Mouse (Mus musculus) ES-E14 (cell line): ENCODE results near the gene Dcbld1. TPM values are rescaled to one million over a fixed set of nuclear protein-coding genes. Genes with fewer than 3 reads are reported as not detected.

ENCODE experiments used
- DNase-seq: peaks from one replicate; pipeline ENCODE4 v3.0.0-alpha.2; 2013; ENCODE audit warnings: low read depth, low spot score
- H3K27ac ChIP-seq: 2 replicates; pipeline ENCODE4 v1.5.1; 2012; ENCODE audit warnings: low read depth, mild to moderate bottlenecking, low read length, moderate library complexity, mixed read lengths; ENCODE audit not compliant: poor library complexity, insufficient read depth, severe bottlenecking
- H3K36me3 ChIP-seq: 2 replicates; pipeline ENCODE4 v1.6.1; 2012; ENCODE audit warnings: mild to moderate bottlenecking, low read length, moderate library complexity, mixed read lengths; ENCODE audit not compliant: control insufficient read depth, poor library complexity, insufficient read depth, severe bottlenecking
- H3K4me1 ChIP-seq, 2 experiments: fragments of 150-350 bp in 1 of 2; sonication (generic) in 1 of 2; 2 replicates each; pipeline ENCODE4 v1.6.1; 2012; ENCODE audit warnings: low read length in 2 of 2, mild to moderate bottlenecking in 1 of 2, mixed read lengths in 1 of 2; ENCODE audit not compliant: control insufficient read depth in 2 of 2, insufficient read depth in 2 of 2, poor library complexity in 1 of 2
- H3K4me3 ChIP-seq, 2 experiments: fragments of 150-350 bp in 1 of 2; sonication (generic) in 1 of 2; 2 replicates each; pipeline ENCODE4 v1.5.1; 2012; ENCODE audit warnings: low read length in 2 of 2, low read depth in 1 of 2, mild to moderate bottlenecking in 1 of 2, mixed read lengths in 1 of 2; ENCODE audit not compliant: insufficient read depth in 1 of 2, poor library complexity in 1 of 2, severe bottlenecking in 1 of 2
- H3K9ac ChIP-seq: 2 replicates; pipeline ENCODE4 v1.6.1; 2012; ENCODE audit warnings: low read depth, mild to moderate bottlenecking, low read length, mixed read lengths; ENCODE audit not compliant: poor library complexity, insufficient read depth, severe bottlenecking
- H3K9me3 ChIP-seq: fragments of 150-350 bp; sonication (generic); 2 replicates; pipeline ENCODE4 v1.6.1; 2012; ENCODE audit warnings: low read depth, mild to moderate bottlenecking, low read length; ENCODE audit not compliant: control insufficient read depth, insufficient read depth
- CHD2 ChIP-seq: IDR thresholded peaks from 2 replicates; pipeline ENCODE4 v1.6.1; 2014; ENCODE audit warnings: mild to moderate bottlenecking, low read depth, low read length, inconsistent platforms
- HCFC1 ChIP-seq: IDR thresholded peaks from 2 replicates; pipeline ENCODE4 v1.6.1; 2012; ENCODE audit warnings: low read length, inconsistent platforms, borderline replicate concordance; ENCODE audit not compliant: insufficient read depth
- MAFK ChIP-seq: IDR thresholded peaks from 2 replicates; pipeline ENCODE4 v1.6.1; 2014; ENCODE audit warnings: mild to moderate bottlenecking, low read depth, low read length, inconsistent platforms; ENCODE audit not compliant: insufficient read depth
- ZC3H11A ChIP-seq: IDR thresholded peaks from 2 replicates; pipeline ENCODE4 v1.6.1; 2012; ENCODE audit warnings: low read depth, mild to moderate bottlenecking, inconsistent platforms, low read length, borderline replicate concordance
- ZNF384 ChIP-seq: IDR thresholded peaks from 2 replicates; pipeline ENCODE4 v1.6.1; 2012; ENCODE audit warnings: low read depth, low read length, inconsistent platforms
- in situ Hi-C, 2 experiments: fragments of 600-800 bp; cut with MboI; formaldehyde crosslinking; loops; one replicate each; pipeline ENCODE4 v1.15.1; 2025; ENCODE audit warnings: low sequenced_read_pairs in 2 of 2, inconsistent platforms in 1 of 2; ENCODE audit not compliant: unreplicated experiment in 2 of 2
- total RNA-seq: library from RNA; depleted of rRNA; stranded (reverse); fragments of 300-350 nt; gene quantifications from 2 replicates; pipeline ENCODE4 v1.2.3, GENCODE M21; 2012; rRNA removed

The Dcbld1 gene
- total RNA-seq: 32.5 and 33.2 TPM in 2 replicates

- Histone ChIP-seq H3K27ac (no peak within 1 kb of the TSS), H3K9ac (peak within 1 kb of the TSS; percentile 83), H3K36me3 (no peaks in the 10 kb centered on the region), H3K4me1 (peaks cover 2 to 8% of the 10 kb centered on the region in 2 experiments; a peak in 2 of 4 replicates), H3K9me3 (no peaks in the 10 kb centered on the region), H3K4me3 (peak within 1 kb of the TSS; percentile 79 to 85)
- in situ Hi-C loops: no loop called here
- TF ChIP-seq MAFK: no peak
- TF ChIP-seq CHD2: no peak
- TF ChIP-seq ZC3H11A: no peak
- no peak for TF ChIP-seq ZNF384
- no peak for TF ChIP-seq HCFC1
- no peak for DNase-seq
Measured at GRCm38 (mm10) chr10:52233301-52233968, at the start of gene Dcbld1. Gene Dcbld1, plus strand, starts transcription at chr10:52233619.

GRCm38 (mm10) chr10:52185900-52186299 lies 47.5 kb upstream of the Dcbld1 start:
- H3K9ac ChIP-seq: no peak overlapping the region
- H3K27ac ChIP-seq: no peak overlapping the region
- in situ Hi-C loops: no loop called here
- no peaks in the 10 kb centered on the region for H3K36me3 ChIP-seq
- no peaks in the 10 kb centered on the region for H3K9me3 ChIP-seq
- TF ChIP-seq HCFC1 (no peak), ZNF384 (no peak), ZC3H11A (no peak), MAFK (no peak), CHD2 (no peak)
- H3K4me1 ChIP-seq: no peaks in the 10 kb centered on the region
- no peak for DNase-seq
- H3K4me3 ChIP-seq: no peak overlapping the region

- in situ Hi-C loops: no loop called here
Measured at GRCm38 (mm10) chr10:52194957-52195852, 38.2 kb upstream of the Dcbld1 start, which contains the start of gene Ros1. Gene Ros1, minus strand, starts transcription at chr10:52195244.

GRCm38 (mm10) chr10:52204006-52204405 lies 29.4 kb upstream of the Dcbld1 start:
- TF ChIP-seq CHD2: no peak
- TF ChIP-seq MAFK: no peak
- no peak for TF ChIP-seq HCFC1
- TF ChIP-seq ZC3H11A: no peak
- TF ChIP-seq ZNF384: no peak
- no peaks in the 10 kb centered on the region for H3K9me3 ChIP-seq
- H3K36me3 ChIP-seq: no peaks in the 10 kb centered on the region
- no peaks in the 10 kb centered on the region for H3K4me1 ChIP-seq
- no peak overlapping the region for H3K4me3 ChIP-seq
- no peak overlapping the region for H3K9ac ChIP-seq
- no peak for DNase-seq
- in situ Hi-C loops: no loop called here
- no peak overlapping the region for H3K27ac ChIP-seq

More at GRCm38 (mm10) chr10:52194957-52195852, 38.2 kb upstream of the Dcbld1 start, which contains the start of gene Ros1:
- Histone ChIP-seq H3K4me3 (no peak within 1 kb of the TSS), H3K36me3 (no peaks in the 10 kb centered on the region), H3K9me3 (no peaks in the 10 kb centered on the region), H3K27ac (no peak within 1 kb of the TSS), H3K4me1 (no peaks in the 10 kb centered on the region), H3K9ac (no peak within 1 kb of the TSS)
- no peak for TF ChIP-seq ZC3H11A
- no peak for TF ChIP-seq MAFK
- no peak for TF ChIP-seq CHD2
- no peak for TF ChIP-seq ZNF384
- no peak for DNase-seq
